Mouse (Mus musculus): ENCODE data around the gene Npb. TPM values are rescaled to one million over a fixed set of nuclear protein-coding genes. Genes with fewer than 3 reads are reported as not detected.
A peak's percentile ranks its signal among the peaks of the same experiment; 100 is the strongest.

Npb gene
- total and polyA plus RNA-seq, 3 experiments: 0.27 to 1.7 TPM; not detected in 1

GRCm38 (mm10) chr11:120610477-120611046 lies 2.3 kb downstream of the Npb start:
- Histone ChIP-seq H3K4me3 (ENCODE audit: control insufficient read depth in 1 of 2, insufficient read depth in 1 of 2, low read depth in 2 of 2, low read length in 2 of 2) (no peak overlapping the region), H3K9me3 (replicated peaks; ENCODE audit: insufficient read depth, low read length) (no peaks in the 10 kb centered on the region), H3K27ac (ENCODE audit: control insufficient read depth, low read depth, low read length) (no peak overlapping the region), H3K27me3 (ENCODE audit: control insufficient read depth in 1 of 2, insufficient read depth in 2 of 2, low read length in 2 of 2) (no peaks in the 10 kb centered on the region), H3K79me2 (ENCODE audit: control insufficient read depth, insufficient read depth, low read length, poor library complexity) (peaks cover 5% of the 10 kb centered on the region; the same call in 1 of the 2 replicates), H3K4me1 (ENCODE audit: control insufficient read depth in 1 of 2, insufficient read depth in 2 of 2, low read length in 2 of 2) (no peaks in the 10 kb centered on the region), H3K36me3 (ENCODE audit: control insufficient read depth in 1 of 2, insufficient read depth in 2 of 2, low read length in 2 of 2) (peaks cover 0 to 1% of the 10 kb centered on the region in 2 experiments; a peak in 2 of 4 replicates), H3K9ac (ENCODE audit: control insufficient read depth, low read depth, low read length, poor library complexity, severe bottlenecking) (no peak overlapping the region)
- TF ChIP-seq RCOR1 (IDR thresholded peaks at IDR 0.05; ENCODE audit: low read depth, low read length) (no peak), ZMIZ1 (IDR thresholded peaks at IDR 0.05; ENCODE audit: low read depth, low read length) (no peak), USF2 (IDR thresholded peaks at IDR 0.05; ENCODE audit: borderline replicate concordance in 1 of 2, insufficient read depth in 1 of 2, low read depth in 1 of 2, low read length in 2 of 2) (no peak), ZKSCAN1 (IDR thresholded peaks at IDR 0.05; ENCODE audit: low read depth, low read length) (no peak), MYB (IDR thresholded peaks at IDR 0.05; ENCODE audit: low read depth, low read length) (no peak), ETS1 (IDR thresholded peaks at IDR 0.05; ENCODE audit: low read depth, low read length) (no peak), CTCF (IDR thresholded peaks at IDR 0.05 in 2 of 3, conservative IDR thresholded peaks at IDR 0.05 in 1 of 3; ENCODE audit: control insufficient read depth in 1 of 3, insufficient read depth in 1 of 3, low read depth in 2 of 3, low read length in 3 of 3, poor library complexity in 1 of 3, severe bottlenecking in 1 of 3) (no peak), ELF1 (IDR thresholded peaks at IDR 0.05; ENCODE audit: low read depth, low read length) (no peak), MEF2A (IDR thresholded peaks at IDR 0.05; ENCODE audit: extremely low read depth, insufficient replicate concordance, low read depth, low read length, poor library complexity, severe bottlenecking) (no peak), GABPA (IDR thresholded peaks at IDR 0.05; ENCODE audit: low read depth, low read length) (no peak), MYC (IDR thresholded peaks at IDR 0.05; ENCODE audit: low read depth, low read length) (no peak), KAT2A (conservative IDR thresholded peaks at IDR 0.05; ENCODE audit: low read depth, low read length) (no peak), HCFC1 (IDR thresholded peaks at IDR 0.05; ENCODE audit: low read depth, low read length) (no peak), POLR2A (IDR thresholded peaks at IDR 0.05; ENCODE audit: control insufficient read depth in 1 of 2, insufficient read depth in 1 of 2, low read depth in 1 of 2, low read length in 2 of 2, poor library complexity in 1 of 2) (no peak), BHLHE40 (IDR thresholded peaks at IDR 0.05; ENCODE audit: borderline replicate concordance, low read depth, low read length) (no peak)
- DNase-seq (ENCODE audit: low read depth, low spot score): no peak

GRCm38 (mm10) chr11:120612763-120613162 lies 4.5 kb downstream of the Npb start:
- Histone ChIP-seq H3K9me3 (replicated peaks; ENCODE audit: insufficient read depth, low read length) (no peaks in the 10 kb centered on the region), H3K27me3 (ENCODE audit: control insufficient read depth in 1 of 2, insufficient read depth in 2 of 2, low read length in 2 of 2) (no peaks in the 10 kb centered on the region), H3K79me2 (ENCODE audit: control insufficient read depth, insufficient read depth, low read length, poor library complexity) (peaks cover 23% of the 10 kb centered on the region), H3K4me3 (ENCODE audit: control insufficient read depth in 1 of 2, insufficient read depth in 1 of 2, low read depth in 2 of 2, low read length in 2 of 2) (no peak overlapping the region), H3K4me1 (ENCODE audit: control insufficient read depth in 1 of 2, insufficient read depth in 2 of 2, low read length in 2 of 2) (peaks cover 0 to 7% of the 10 kb centered on the region in 2 experiments; a peak in 3 of 4 replicates), H3K9ac (ENCODE audit: control insufficient read depth, low read depth, low read length, poor library complexity, severe bottlenecking) (no peak overlapping the region), H3K36me3 (ENCODE audit: control insufficient read depth in 1 of 2, insufficient read depth in 2 of 2, low read length in 2 of 2) (peaks cover 1 to 4% of the 10 kb centered on the region in 2 experiments), H3K27ac (ENCODE audit: control insufficient read depth, low read depth, low read length) (no peak overlapping the region)
- TF ChIP-seq MEF2A (IDR thresholded peaks at IDR 0.05; ENCODE audit: extremely low read depth, insufficient replicate concordance, low read depth, low read length, poor library complexity, severe bottlenecking) (no peak), CTCF (IDR thresholded peaks at IDR 0.05 in 2 of 3, conservative IDR thresholded peaks at IDR 0.05 in 1 of 3; ENCODE audit: control insufficient read depth in 1 of 3, insufficient read depth in 1 of 3, low read depth in 2 of 3, low read length in 3 of 3, poor library complexity in 1 of 3, severe bottlenecking in 1 of 3) (peak; percentile 86 to 94 (median 89)), SIN3A (IDR thresholded peaks at IDR 0.05; ENCODE audit: low read length) (0 out of 2 replicates have a peak, but pooled peaks have one; percentile 38), BHLHE40 (IDR thresholded peaks at IDR 0.05; ENCODE audit: borderline replicate concordance, low read depth, low read length) (peak; percentile 32; the same call in 1 of the 2 replicates), ZMIZ1 (IDR thresholded peaks at IDR 0.05; ENCODE audit: low read depth, low read length) (peak; percentile 30; the same call in 1 of the 2 replicates), CHD2 (IDR thresholded peaks at IDR 0.05; ENCODE audit: low read length) (no peak), MXI1 (IDR thresholded peaks at IDR 0.05; ENCODE audit: low read depth, low read length) (no peak), HCFC1 (IDR thresholded peaks at IDR 0.05; ENCODE audit: low read depth, low read length) (0 out of 2 replicates have a peak, but pooled peaks have one; percentile 20), SMC3 (IDR thresholded peaks at IDR 0.05; ENCODE audit: low read depth, low read length) (peak; percentile 90), RAD21 (IDR thresholded peaks at IDR 0.05; ENCODE audit: low read depth, low read length) (peak; percentile 85), ZC3H11A (IDR thresholded peaks at IDR 0.05; ENCODE audit: low read depth, low read length) (peak; percentile 84)
- DNase-seq (ENCODE audit: low read depth, low spot score): peak; percentile 79

Measured in MEL (cell line).